Mouse (Mus musculus) liver, embryonic 16.5 days (tissue): ENCODE results near the gene Parp8. TPM values are rescaled to one million over a fixed set of nuclear protein-coding genes. Genes with fewer than 3 reads are reported as not detected.

Experiments used
- ATAC-seq: fragments of 200-750 bp; cut with Nextera tagmentation; 2 replicates; pipeline ENCODE4 v1.8.0; 2017; ENCODE audit warnings: low read depth, mild to moderate bottlenecking, moderate number of reproducible peaks, moderate library complexity
- H3K27ac ChIP-seq: fragments of 300-500 bp; sonication (generic); 2 replicates; pipeline ENCODE4 v1.5.1; 2014; ENCODE audit warnings: mild to moderate bottlenecking, low read length
- H3K27me3 ChIP-seq: fragments of 300-500 bp; sonication (generic); 2 replicates; pipeline ENCODE4 v1.6.1; 2014; ENCODE audit warnings: low read depth, low read length, mixed read lengths; ENCODE audit not compliant: control insufficient read depth, insufficient read depth
- H3K36me3 ChIP-seq: fragments of 300-500 bp; sonication (generic); 2 replicates; pipeline ENCODE4 v1.6.1; 2014; ENCODE audit warnings: mild to moderate bottlenecking; ENCODE audit not compliant: control insufficient read depth, insufficient read depth
- H3K4me1 ChIP-seq: fragments of 300-500 bp; sonication (generic); 2 replicates; pipeline ENCODE4 v1.6.1; 2014; ENCODE audit warnings: low read depth, low read length, mixed read lengths; ENCODE audit not compliant: control insufficient read depth
- H3K4me2 ChIP-seq: fragments of 300-500 bp; sonication (generic); 2 replicates; pipeline ENCODE4 v1.6.1; 2014; ENCODE audit warnings: low read depth, low read length, mixed read lengths
- H3K4me3 ChIP-seq: fragments of 300-500 bp; sonication (generic); 2 replicates; pipeline ENCODE4 v1.5.1; 2014; ENCODE audit warnings: low read depth, mild to moderate bottlenecking, low read length
- H3K9ac ChIP-seq: fragments of 300-500 bp; sonication (generic); 2 replicates; pipeline ENCODE4 v1.6.1; 2014; ENCODE audit warnings: low read depth, low read length
- H3K9me3 ChIP-seq: fragments of 300-500 bp; sonication (generic); replicated peaks from 2 replicates; pipeline ENCODE4 v1.6.1; 2016; ENCODE audit warnings: low read length; ENCODE audit not compliant: control insufficient read depth
- WGBS: fragments of 180-500 bp; shearing (Covaris S2); extraction: QIAGEN DNeasy Blood & Tissue Kit; methylation state at CpG from one replicate; pipeline ENCODE4 v1.1.7; 2014; ENCODE audit not compliant: insufficient replicate concordance; 5-methylcytosine and 5-hydroxymethylcytosine counted together
- polyA plus RNA-seq: library from polyadenylated mRNA; unstranded; fragments of >200 nt; fragmentation: Nextera tagmentation; extraction: Ambion mirVana; gene quantifications from 2 replicates; pipeline ENCODE4 v1.2.1, GENCODE M21; 2015

Parp8 gene
- polyA plus RNA-seq, 1 experiment from 2014 or later, result 2.6 TPM

DNA sequence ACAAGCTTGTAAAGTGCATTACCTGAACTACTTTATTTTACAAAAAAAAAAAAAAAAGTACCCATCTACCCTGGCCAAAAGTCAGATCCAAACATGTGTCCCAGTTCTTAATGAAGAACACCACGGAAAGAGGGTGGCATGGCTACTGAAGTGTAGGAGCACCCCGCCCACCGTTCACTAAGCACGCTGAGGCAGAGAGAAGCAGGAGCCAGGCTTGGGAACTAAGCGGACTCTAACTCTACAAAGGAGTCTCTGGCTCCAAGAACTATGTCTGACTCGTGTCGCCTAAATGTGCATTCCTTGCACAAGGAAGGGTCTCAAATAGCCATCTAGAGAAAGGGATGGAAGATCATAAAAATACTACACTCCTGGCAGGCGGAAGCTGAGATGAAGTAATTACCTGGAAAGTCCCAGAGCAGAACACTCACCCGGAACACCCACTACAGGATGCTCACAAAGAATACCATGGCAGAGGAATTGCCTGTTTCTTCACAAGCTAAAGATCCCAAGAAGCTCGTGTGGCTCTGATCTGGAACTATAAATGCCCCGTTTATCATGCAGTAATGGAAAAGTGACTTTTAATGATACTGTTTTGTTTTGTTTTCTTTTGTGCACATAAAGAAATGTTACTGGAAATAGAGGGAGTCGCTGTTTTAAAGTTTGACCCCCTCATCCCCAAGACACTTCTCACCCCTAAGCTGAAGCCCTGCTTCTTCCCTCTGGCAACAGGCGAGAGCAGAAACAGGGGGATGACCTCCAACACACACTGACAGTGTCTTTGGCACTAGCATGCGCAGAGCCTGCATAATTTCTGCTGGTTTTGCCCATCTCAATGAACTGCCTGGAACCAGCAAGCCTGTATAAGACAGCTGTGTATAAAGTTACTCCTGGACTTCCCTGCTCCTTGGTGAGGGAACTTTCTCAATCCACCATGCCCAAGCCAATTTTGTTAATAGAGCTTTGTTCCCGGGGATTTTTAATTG lies 62.6 kb downstream of the Parp8 start:
- H3K4me2 ChIP-seq, result no peak overlapping the region
- no peaks in the 10 kb centered on the region for H3K9me3 ChIP-seq
- WGBS, result 70% methylated on average over 15 of the region's 15 CpGs
- no peak overlapping the region for H3K27ac ChIP-seq
- ATAC-seq, result no peak
- H3K36me3 ChIP-seq, result no peaks in the 10 kb centered on the region
- no peaks in the 10 kb centered on the region for H3K4me1 ChIP-seq
- H3K4me3 ChIP-seq, result no peak overlapping the region
- no peak overlapping the region for H3K9ac ChIP-seq
- H3K27me3 ChIP-seq, result no peaks in the 10 kb centered on the region

DNA sequence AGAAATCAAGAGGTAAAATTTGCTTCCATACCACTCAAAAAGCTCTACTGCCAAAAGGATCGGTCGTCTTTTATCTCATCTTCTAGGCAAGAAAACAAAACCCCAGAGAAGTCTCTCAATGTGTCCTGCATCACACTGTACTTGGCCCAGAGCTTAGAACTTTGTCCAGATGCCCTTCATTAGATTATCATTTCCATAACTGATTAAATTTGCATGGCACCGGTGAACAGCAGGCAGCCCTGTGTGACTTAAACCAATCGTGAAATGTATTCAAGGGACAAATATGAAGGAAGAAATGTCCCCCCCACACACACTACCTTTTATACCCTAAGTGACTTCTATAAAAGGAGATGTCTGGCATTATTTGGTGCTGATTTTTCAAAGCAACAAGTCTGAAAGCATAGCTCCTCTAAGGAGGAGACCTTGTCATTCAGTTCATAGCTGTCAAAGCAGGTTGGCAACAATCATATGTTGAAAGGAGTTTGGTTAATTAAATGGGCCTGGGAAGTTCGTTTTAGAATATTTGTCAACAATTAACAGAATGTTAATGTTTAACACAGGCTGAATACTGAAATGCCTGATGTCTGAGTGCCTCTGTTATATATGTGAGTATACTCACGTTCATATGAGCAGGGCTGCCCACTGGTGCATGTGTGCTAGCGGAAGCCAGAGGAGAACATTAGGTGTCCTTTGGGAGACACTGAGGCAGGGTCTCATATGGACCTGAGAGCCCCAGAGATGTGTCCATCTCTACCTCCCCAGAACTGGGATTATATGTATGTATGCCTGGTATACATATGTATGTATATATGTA lies 66.4 kb downstream of the Parp8 start:
- H3K36me3 ChIP-seq, result no peaks in the 10 kb centered on the region
- no peak overlapping the region for H3K27ac ChIP-seq
- no peak overlapping the region for H3K4me2 ChIP-seq
- H3K4me3 ChIP-seq, result no peak overlapping the region
- H3K9me3 ChIP-seq, result no peaks in the 10 kb centered on the region
- no peak overlapping the region for H3K9ac ChIP-seq
- ATAC-seq, result no peak
- 66% methylated on average over 7 of the region's 7 CpGs for WGBS
- H3K4me1 ChIP-seq, result no peaks in the 10 kb centered on the region
- H3K27me3 ChIP-seq, result no peaks in the 10 kb centered on the region

DNA sequence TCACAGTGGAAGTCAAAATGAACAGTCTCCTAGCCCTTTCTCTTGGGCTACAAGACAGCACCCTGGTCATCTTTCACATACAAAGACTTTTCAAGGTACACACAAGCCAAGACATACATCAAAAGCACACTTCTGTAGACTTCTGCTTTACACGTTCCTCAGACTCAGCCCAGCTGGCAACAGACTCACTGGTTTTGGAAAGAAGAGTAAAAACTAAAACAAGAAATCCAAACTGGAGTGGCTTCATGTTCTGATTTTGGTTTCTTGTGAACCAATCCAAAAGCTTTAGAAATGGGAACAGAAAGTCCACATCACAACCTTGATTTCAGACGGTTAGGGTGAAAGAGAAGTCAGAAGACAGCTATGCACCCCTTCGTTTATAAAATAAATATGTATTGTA lies 67.8 kb downstream of the Parp8 start:
- Histone ChIP-seq H3K4me3 (no peak overlapping the region), H3K9ac (no peak overlapping the region), H3K4me2 (no peak overlapping the region), H3K9me3 (no peaks in the 10 kb centered on the region), H3K4me1 (no peaks in the 10 kb centered on the region), H3K27ac (no peak overlapping the region), H3K27me3 (no peaks in the 10 kb centered on the region), H3K36me3 (no peaks in the 10 kb centered on the region)
- WGBS, result 54% methylated on average over 3 of the region's 3 CpGs
- ATAC-seq, result no peak

DNA sequence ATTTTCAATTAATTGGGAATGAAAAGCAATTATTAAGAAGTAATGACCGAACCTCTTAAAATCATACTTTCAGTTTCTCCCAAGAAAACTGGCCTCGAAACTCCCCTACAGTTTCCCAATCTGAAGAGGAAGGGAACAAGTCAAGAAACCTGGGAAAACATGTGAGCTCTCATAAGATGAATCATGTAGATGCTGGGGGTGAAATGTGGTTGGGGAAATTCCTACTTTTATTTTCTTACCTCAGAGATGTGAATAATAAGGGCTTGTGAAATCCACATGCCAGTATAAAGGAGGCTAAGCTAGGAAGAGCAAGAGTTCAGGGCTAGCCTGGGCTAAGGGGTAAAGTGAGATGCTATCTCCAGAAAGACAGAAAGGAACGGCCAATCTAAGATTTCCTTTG lies 74.0 kb downstream of the Parp8 start:
- ATAC-seq, result no peak
- H3K4me2 ChIP-seq, result no peak overlapping the region
- no peaks in the 10 kb centered on the region for H3K9me3 ChIP-seq
- no peaks in the 10 kb centered on the region for H3K27me3 ChIP-seq
- no peak overlapping the region for H3K27ac ChIP-seq
- WGBS, result 67% methylated on average over 3 of the region's 3 CpGs
- H3K4me1 ChIP-seq, result no peaks in the 10 kb centered on the region
- H3K9ac ChIP-seq, result no peak overlapping the region
- no peak overlapping the region for H3K4me3 ChIP-seq
- H3K36me3 ChIP-seq, result no peaks in the 10 kb centered on the region

DNA sequence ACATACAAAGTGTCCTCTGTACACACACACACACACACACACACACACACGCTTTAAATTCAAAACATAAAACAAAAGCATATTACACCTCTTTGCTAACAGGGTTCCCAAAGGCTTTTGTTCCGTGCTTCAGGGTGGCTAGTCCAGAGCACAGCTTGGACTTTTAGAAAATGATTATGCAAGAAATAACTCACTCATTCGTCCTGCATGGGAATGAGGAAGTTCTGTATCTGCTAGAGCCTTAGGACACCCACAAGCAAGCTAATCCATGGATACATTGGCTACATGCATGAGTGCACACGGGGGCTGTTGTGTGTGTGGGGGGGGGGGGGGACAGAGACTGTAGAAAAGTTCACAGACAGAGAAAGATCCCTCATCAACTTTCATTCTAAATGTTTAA lies 75.8 kb downstream of the Parp8 start:
- no peaks in the 10 kb centered on the region for H3K4me1 ChIP-seq
- H3K9me3 ChIP-seq, result no peaks in the 10 kb centered on the region
- H3K9ac ChIP-seq, result no peak overlapping the region
- H3K4me2 ChIP-seq, result no peak overlapping the region
- WGBS, result 29% methylated on average over 4 of the region's 4 CpGs
- ATAC-seq, result no peak; the same call in 1 of the 2 replicates
- no peaks in the 10 kb centered on the region for H3K27me3 ChIP-seq
- H3K4me3 ChIP-seq, result no peak overlapping the region
- no peak overlapping the region for H3K27ac ChIP-seq
- no peaks in the 10 kb centered on the region for H3K36me3 ChIP-seq

DNA sequence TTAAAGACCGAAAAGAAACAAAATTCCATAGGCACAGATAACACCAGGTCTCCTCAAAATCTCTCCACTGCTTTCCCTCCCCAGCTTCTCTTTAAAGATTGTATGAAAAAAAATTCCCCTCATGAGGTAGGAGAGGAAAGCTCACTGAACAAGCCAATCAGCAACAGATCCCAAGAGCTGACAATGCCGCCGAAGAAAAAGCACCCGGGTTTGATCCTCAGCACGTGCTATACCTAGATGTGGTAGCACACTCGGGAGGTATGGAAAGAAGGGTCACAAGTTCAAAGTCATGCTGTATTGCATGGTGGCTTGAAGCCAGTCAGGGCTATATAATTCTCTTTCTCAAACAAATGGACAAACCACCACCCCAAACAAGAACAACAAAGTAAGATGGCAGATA lies 76.3 kb downstream of the Parp8 start:
- H3K27ac ChIP-seq, result no peak overlapping the region
- no peak for ATAC-seq
- H3K9me3 ChIP-seq, result no peaks in the 10 kb centered on the region
- H3K36me3 ChIP-seq, result no peaks in the 10 kb centered on the region
- no peaks in the 10 kb centered on the region for H3K4me1 ChIP-seq
- no peak overlapping the region for H3K4me2 ChIP-seq
- no peak overlapping the region for H3K9ac ChIP-seq
- no peak overlapping the region for H3K4me3 ChIP-seq
- WGBS, result 71% methylated on average over 6 of the region's 6 CpGs
- H3K27me3 ChIP-seq, result no peaks in the 10 kb centered on the region

DNA sequence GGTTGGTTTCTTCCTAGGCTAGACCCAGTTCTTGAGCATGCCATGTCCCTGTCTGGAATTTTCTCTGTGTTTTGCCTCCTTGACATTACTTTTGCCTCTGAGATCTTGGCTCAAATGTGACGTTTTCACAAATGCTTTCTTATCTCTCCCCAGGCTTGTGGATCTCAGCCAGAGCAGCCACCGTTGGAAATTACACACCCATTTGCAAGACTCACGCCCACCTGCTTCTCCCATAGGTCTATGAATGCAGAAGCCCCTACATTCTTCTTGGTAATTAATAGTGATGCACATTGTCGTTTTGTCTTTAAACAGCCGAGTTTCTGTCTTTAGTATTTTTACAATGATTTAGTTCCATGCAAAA lies 77.1 kb downstream of the Parp8 start:
- Histone ChIP-seq H3K4me3 (no peak overlapping the region), H3K27ac (no peak overlapping the region), H3K4me1 (no peaks in the 10 kb centered on the region), H3K9ac (no peak overlapping the region), H3K4me2 (no peak overlapping the region), H3K36me3 (no peaks in the 10 kb centered on the region), H3K9me3 (no peaks in the 10 kb centered on the region), H3K27me3 (no peaks in the 10 kb centered on the region)
- WGBS, result 35% methylated on average over 5 of the region's 5 CpGs
- ATAC-seq, result no peak

DNA sequence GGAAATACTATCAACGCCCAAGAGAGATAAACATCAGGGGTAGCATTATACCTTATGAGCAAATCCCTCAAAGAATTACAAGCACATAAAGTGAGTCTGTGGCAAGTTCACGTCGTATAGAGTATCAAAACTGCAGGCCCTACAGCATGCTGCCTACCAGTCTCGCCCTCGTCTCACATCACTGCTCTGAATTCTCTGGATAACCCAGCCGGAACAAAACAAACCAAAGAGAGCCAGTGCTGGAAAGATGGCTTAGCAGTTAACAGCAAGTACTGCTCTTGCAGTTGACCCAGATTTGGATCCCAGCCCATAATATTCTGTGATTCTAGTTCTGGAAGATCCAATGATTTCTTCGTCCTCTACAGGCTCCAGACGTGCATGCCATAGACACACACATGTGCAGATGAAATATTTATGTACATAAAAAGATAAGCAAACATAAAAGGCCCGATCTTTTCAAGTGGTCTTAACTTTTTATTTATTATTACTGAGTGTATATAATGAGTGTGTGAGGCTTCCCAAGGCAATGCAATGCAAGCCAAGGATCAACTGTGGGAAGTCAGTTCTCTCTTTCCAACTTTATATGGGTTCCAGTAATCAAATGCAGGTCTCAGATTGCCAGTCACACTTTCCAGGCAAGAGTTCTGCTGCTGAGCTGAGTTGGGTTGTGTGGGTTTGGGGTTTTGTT lies 77.6 kb downstream of the Parp8 start:
- no peaks in the 10 kb centered on the region for H3K27me3 ChIP-seq
- 64% methylated on average over 9 of the region's 9 CpGs for WGBS
- no peak overlapping the region for H3K9ac ChIP-seq
- no peak overlapping the region for H3K27ac ChIP-seq
- H3K4me2 ChIP-seq, result no peak overlapping the region
- H3K36me3 ChIP-seq, result no peaks in the 10 kb centered on the region
- no peak overlapping the region for H3K4me3 ChIP-seq
- ATAC-seq, result no peak
- no peaks in the 10 kb centered on the region for H3K4me1 ChIP-seq
- H3K9me3 ChIP-seq, result no peaks in the 10 kb centered on the region
